Mouse (Mus musculus) adrenal gland, adult 2 months (tissue): ENCODE measurements around the gene Ppfibp2. TPM values are rescaled to one million over a fixed set of nuclear protein-coding genes. Genes with fewer than 3 reads are reported as not detected.

Source experiments
- DNase-seq: peaks from one replicate; pipeline ENCODE4 v3.0.0; 2021
- polyA plus RNA-seq: library from polyadenylated mRNA; depleted of rRNA; stranded (reverse); fragments of >200 nt; gene quantifications from 2 replicates; pipeline ENCODE4 v1.2.3, GENCODE M21; 2012
- total RNA-seq, 2 experiments: library from RNA; stranded (reverse); gene quantifications; 2 replicates each; pipeline ENCODE4 v1.2.3; 2021

Ppfibp2 gene
- total and polyA plus RNA-seq, 3 experiments = 2.2 to 7.5 (median 3.5) TPM

DNA sequence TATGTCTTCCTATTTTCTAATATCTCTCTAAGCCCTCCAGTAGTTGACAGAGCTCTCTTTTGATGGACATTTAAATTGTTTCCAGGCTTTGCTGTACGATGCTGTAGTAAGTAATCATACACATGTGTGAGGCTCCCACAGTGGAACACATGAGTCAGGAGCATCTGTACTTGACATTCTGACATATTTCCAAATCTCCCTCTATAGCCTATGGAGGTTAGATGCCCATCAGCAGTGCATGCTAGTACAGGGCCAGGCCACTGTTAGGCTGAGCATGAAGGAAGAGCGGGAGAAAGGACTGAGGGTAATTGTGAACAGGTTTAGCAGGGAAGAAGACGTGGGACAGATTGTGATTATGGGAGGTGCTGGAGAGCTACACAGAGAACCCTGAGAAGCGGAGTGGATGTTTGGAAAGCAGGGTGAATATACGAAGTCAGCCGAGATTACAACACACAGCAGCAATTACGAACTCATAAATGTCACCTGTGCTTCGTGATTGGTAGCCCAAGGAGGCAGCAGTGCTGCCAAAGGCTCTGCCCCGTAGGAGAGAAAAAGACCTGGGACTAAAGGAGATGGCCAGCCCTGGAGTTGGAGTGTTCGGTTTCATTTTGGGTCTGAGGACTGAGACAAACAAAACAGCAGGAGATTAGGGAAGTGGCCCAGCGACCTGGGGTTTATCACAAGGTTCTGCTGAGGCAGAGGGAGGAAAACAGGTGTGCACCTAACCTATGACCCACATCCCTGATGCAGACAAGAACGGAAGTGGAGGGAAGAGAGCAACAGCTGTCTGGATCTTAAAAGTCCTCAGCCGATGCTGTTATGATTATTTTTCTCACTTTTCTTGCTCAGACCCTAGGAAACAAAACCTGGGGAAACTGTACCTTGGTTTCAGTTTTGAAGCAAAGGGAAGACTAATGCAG is 107.7 kb downstream of the Ppfibp2 start:
- no peak for DNase-seq

DNA sequence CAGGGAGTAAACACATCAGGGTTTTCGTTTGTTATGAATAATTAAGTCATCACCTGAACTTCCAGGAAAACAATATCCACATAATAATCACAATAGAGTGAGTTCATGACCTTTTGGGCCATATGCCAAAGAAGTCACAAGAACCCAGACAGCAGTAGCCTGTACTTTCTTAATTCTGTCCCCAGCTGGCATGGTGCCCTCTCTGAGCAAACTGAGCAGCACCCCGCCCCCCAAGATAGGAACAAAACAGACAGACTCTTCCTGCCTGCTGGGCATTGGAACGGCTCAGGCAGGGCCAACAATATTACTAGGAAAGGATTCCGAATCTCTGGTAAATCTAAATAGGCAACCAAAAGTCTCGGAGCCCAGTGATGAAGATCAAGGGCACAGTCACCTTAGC is 110.9 kb downstream of the Ppfibp2 start:
- DNase-seq = peak; percentile 22

DNA sequence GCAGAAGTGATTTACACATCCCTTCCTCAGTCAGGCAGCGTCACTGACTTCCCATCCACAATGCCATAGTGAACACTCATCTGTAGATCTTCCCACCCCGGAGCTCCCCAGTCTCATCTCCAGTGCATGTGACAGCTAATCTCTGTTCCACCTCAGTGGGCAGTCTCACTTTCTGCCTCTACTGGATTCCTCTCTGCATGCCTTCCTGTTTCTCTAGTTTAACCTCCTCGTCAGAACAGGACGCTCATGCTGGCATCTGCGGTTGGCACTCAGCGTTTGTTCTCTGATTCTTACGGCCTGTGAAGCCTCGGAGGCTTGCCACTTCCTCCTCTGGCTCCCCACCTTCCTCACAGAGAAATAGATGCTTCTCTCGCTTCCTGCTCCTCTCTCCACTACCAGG is 112.6 kb downstream of the Ppfibp2 start:
- DNase-seq = no peak

DNA sequence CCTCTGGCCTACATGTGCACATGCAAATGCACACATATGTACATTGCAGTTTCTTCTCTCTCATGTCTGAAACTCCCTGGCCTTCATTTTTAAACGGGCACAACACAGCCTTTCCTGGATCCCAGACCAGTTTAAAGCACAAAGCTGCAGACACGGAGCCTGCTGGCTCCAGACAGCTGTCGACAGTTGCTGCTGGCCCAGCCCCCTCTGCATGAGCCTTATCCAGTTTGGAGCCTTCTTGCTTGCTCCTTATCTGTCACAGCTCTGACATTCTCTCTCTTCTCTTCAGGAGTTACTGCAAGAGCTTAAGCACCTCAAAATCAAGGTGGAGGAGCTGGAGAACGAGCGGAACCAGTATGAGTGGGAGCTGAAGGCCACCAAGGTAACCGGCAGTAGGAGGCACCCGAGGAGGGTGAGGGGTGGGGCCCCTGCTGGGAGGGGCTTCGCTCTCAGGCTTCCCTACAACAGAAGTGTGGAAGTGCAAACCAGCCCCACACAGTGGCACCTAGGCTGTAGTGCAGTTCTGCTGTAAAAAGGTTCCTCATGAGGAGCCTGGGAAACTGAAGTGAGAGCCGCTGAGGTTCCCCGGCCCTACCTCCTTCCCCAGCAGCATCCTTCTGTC is 113.6 kb downstream of the Ppfibp2 start:
- peak; percentile 74 for DNase-seq

DNA sequence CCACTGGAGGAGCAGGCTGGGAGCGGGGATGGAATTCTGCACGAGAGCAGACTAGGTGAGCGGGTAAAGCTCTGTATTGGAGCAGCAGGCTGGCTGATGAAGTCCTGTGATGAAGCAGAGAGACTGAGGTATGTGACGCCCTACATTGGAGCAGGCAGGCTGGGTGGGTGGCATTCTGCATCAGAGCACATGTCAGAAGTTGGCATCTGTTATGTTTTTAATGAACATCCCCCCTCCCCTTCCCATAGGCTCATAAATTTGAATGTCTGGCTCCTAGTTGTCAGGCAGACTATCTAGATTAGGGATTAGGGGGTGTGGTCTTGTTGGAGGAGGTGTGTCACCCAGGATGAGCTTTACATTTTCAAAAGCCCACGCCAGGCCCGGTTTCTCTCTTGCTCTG is 117.7 kb downstream of the Ppfibp2 start:
- no peak for DNase-seq

DNA sequence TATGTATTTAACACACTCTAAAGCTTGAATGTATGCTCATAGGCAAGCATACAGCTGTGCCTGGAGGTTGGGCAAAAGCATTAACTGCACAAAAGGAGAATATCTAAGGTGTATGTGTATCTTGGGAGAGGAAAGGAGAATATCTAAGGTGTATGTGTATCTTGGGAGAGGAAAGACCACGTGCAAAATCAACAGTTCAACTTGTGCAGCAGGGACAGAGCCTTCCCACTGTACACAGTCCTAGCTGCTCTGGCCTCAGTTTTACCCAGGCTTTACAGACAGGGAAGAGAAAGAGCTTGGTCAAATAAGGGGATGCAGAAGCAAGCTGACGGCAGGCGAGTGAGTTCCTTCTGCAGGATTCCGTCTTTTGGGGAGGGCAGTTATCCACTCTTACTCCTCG is 119.1 kb downstream of the Ppfibp2 start:
- DNase-seq = no peak

DNA sequence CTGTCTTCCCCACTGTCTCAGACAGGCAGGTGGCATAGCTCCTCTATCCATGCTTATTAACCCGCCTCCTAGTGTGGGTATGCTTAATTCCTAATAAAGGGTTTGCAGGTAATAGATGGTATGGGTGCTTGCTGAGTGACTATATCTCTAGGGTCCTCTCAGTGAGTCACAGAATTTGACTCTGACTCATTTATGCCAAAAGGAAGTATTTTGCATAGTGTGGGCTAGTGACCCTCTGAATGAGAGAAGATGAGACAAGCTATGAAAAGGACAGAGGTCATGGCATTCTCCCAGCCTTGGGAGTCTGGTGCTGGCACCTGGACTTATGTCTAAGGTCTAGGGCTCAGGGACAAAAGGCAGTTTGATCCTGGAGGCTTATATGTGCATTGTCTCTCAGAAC is 125.8 kb downstream of the Ppfibp2 start:
- DNase-seq = no peak

DNA sequence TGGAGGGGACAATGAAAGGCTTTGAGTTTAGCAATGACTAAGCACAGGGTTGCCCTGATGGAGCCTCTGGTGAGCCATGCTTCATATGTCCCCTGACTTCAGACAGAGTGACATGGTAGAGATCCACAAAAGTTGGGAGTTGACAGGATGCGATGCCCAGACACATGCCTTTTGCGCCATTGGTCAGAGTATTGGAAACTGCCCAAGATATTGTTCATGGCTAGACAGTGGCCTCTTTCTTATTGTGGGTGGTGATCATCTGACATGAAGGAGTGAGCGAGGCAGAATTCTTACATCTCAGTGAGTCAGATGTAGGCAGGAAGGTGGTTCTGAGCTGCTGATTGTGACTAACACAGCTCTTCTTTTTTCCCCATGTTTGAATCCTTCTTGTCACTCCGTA is 127.5 kb downstream of the Ppfibp2 start:
- DNase-seq = no peak

DNA sequence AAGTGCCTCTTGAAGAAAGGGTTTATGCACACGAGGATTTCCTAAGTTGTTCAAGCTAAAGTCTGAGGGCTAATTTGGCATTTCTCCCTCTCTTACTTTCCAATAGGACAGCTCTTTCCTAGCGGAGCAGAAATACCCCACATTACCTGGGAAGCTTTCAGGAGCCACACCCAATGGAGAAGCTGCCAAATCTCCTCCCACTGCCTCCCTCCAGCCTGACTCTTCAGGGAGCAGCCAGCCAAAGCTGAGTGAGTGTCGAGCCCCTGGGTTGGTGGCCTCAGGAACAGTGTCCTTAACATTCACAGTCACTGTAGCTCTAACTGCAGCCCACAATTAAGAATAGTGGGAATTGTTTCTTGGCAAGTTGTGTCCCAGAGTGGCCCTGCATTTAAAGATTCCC is 132.5 kb downstream of the Ppfibp2 start:
- no peak for DNase-seq

DNA sequence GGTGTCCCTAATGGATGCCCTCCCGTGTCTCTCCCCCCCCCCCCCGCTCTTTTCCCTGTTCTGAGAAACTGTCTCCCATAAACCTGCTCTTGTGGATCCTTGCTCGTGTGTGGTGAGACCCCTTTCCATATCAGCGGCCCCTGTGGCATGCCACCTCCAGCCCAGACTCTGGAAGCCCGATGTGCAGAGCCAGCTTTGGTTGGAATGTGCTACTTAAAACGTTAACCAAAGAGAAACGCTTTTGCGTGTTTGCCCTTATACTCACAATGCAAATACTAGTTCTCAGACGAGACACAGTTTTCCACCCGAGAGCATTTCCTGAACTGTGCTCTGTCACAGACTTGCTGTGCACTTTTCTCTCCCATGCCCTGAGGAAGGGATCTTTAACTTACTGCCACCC is 135.6 kb downstream of the Ppfibp2 start:
- no peak for DNase-seq

DNA sequence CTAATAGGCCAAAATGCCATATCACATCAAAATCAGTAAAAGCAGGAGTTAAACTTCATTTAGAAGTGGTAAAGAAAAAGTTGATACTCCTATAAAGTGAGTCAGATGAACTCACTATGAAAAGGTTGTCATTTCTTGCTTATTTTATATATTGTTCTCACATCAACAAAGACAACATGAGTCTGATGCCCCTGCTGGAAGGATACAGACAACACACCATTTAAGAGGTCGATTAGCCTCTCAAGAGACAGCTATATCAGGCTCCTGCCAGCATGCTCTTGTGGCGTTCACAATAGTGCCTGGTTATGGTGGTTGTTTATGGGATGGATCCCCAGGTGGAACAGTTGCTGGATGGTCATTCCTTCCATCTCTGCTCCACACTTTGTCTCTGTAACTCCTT is 138.2 kb downstream of the Ppfibp2 start:
- no peak for DNase-seq

DNA sequence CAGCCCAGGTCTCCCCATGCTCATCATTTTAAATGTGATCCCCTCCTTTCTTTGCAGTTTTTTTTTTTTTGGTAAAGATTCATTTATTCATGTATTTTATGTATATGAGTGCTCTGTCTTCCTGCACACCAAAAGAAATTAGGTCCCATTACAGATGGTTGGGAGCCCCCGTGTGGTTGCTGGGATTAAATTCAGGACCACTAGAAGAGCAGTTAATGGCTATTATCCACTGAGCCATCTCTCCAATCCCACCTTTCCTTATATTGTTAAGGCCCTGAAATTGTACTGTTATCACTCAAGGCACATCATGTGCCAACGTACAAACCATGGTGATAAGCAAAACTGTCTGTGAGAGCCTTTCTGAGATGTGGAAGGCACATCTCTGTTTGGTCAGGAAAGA is 143.7 kb downstream of the Ppfibp2 start:
- DNase-seq = no peak

DNA sequence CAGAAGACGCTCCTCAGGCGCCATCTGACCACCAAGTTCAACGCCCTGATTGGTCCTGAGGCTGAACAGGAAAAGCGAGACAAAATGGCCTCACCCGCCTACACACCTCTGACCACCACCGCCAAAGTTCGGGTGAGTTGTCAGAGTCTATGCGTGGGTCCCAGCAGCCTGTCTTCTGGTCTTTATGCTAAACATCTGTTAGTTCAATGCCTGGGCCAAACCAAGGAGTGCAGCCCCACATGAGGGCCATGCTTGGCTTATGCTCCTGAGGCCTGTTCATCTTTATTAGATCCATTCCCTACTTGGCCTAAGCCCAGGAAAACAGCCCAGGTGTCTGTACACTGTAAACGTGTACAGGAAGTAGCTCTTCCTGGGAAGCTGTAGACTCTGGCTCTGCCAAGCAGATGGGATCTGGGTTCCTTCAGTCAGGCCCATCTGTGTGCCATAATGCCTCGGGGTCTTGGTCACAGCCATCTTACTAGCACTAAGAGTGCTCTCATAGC is 148.0 kb downstream of the Ppfibp2 start:
- no peak for DNase-seq

DNA sequence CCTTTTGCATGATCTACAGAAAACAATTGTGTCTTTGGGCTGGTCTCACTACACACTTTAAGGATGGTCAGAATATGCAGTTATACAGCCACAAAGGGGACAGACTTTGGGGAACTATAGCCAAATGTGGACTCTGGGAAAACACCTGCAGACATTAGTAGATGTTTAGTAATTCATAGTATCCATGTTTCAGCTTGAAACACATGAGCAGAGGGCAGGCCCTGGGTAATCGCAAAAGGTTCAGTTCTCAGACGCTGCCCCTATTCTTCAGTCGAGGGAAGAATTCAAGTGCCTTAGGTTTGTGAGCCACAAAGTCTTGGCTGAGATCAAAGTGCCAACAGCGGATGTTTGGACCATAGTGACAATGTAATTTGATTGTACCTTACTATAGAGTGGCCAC is 149.4 kb downstream of the Ppfibp2 start:
- no peak for DNase-seq

DNA sequence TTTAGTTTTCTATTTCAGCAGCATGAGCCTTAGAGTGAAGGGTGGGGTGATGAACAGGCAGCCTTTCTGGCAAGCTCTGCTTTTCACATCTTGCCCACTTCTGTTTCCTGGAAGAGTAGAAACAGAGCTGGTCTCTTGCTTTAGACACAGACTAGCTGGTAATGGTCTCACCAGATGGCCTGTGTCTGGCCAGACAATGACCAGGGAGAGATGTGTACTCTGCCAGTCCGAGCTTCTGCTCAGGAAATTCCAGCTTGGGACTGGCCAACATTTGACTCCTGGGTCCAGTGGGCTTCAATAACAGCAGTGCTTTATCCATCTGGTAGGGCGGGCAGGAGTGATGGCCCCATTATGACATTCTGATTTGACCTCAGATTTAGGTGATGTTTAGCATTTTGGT is 150.1 kb downstream of the Ppfibp2 start:
- DNase-seq = no peak

DNA sequence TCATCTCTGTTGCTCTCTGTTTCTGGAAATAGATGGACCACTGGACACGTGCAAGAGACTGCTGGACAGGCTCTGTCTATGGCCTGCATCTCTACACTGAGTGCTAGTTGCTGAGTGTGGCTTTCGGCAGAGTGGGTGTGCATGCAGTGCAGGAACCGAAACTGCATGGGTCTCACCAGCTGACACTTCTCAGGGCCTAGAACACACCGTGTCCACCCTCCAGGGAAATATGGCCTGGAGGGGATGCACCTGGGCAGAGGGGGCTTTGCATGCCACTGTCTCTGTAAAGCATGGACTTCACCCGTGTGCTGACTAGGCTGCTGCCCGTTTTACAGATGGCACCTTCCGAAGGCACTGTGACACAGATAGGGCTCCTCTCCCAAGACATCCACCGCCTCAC is 151.0 kb downstream of the Ppfibp2 start:
- DNase-seq = no peak

DNA sequence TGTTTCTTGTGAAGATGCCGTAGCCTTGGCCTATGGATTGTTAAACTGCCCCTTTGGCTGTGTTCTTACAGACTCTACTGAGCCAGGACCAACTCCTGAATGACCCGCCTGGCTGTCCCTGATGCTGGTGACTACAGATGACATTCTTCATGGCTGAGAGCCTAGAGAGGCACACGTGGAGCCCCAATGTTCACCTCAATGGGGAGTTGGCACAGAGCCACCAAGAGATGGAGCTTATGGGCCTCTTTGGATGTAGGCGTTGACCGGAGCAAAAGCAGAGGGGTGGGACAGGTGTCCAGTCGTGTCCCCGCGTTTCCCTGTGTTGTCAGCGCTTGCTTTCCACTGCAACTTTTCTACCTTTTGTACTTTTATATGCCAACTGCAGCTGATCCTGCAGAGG is 152.5 kb downstream of the Ppfibp2 start:
- no peak for DNase-seq

DNA sequence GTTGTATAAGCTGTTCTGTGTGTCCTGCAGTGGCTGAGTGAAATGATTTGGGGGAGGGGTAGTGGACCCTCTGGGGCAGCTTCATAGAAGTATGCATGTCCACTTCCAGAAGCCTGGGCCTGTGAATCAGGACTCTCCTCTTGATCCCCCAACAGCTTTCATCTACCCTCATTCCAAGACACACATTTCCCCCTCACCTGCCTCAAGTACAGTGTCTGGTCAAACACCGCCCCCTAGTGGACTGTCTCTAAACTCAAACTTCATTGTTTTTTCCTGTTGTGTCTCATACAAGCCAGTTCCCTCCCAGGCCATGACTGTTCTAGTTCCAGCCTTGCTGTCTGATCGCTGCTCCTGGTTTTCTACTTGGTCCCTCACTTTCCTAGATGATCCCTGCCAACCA is 152.9 kb downstream of the Ppfibp2 start:
- DNase-seq = peak; percentile 31

DNA sequence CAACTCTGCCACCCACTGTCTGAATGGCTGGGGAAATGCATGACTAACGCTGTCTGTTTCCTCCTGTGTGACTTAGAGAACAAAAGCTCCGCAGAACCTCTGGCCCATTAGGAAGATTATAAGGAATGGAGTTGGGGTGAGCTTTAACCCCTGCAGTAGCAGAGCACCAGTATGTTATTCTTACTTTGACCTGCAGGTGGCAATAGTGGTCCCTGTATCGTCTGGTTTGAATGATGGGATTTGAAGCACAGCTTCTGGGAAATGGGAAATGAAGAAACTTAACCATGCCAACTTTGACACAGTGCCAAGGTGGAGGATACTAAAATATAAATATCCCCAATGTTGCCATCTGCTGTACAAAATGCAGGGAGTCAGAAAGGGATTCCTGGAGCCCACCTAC is 154.3 kb downstream of the Ppfibp2 start:
- DNase-seq = no peak

DNA sequence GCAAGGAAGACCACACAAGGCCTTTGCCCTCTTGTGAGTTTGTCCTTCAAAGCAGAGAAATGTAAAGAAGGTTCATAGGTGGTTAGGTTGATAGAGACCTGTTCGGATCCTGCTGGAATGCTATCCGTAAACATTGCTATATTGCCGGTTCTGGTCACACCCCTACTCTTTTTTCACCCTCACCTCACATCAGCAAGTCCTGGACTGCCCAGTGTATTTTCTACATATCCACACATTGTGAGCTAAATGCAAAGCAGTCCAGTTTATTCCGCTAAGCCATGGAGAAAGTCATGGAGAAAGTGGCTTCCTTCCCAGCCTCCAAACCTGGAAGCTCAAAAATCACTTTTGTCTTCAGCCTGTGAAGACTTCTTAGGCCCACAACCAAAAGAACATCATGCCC is 154.7 kb downstream of the Ppfibp2 start:
- no peak for DNase-seq

DNA sequence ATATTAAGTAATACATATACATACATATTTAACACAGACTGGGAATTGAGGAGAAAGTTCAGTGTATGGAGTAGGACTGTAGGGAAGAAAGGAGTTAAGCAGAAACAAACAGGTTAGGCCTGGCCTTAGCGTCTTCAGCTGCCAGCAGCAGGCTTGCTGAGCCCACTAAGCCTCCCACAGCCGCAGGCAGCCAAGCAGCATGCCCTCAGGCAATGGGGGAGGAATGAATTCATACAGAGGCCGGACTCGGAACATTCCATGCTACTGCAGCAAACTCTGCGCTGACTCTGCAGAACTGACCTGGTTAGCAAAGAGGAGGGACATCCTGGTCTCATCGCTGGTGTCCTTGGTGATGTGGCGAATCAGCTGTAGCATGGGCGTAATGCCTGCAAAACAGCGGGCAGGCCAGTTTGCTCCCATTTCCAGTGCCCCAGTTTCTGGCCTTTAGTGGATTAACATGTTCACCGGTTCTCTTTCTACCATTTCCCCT is 157.1 kb downstream of the Ppfibp2 start:
- DNase-seq = no peak

DNA sequence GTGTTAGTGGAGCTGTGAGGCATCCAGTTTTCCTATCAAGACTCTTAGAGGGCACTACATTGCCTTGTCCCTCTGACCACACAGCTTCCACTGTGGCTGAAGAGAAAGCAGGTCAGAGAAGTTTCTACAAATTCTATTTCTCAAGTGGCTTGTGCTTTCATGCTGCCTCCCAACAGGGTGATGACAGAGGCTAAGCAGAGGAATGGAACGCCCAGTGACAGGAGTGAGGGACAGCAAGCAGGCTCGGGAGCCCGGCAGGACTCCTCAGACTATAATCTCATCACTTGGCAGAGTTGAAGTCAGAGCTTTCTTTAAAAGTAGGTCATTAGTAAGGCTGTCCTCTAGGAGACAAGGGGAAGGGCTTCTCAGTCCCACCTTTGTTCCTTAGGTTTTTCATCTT is 160.9 kb downstream of the Ppfibp2 start:
- DNase-seq = no peak

DNA sequence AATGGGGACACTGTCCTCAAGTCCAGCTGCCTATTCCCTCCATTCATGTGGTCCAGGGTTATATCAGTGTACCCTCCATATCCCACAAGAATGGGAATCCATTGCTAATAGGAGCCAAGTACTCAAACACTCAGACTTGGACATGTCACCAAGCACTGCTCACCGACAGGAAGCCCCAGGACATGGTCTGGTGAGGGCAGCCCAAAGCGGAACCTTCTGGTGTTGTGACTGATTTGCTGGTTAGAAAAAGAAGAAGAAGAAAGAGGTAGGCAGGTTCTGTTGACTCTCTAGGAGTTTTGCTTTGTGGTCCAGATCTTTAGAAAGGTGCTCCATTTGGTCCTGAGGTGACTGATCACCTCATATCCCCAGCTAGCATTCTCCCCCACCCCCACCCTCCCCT is 161.7 kb downstream of the Ppfibp2 start:
- no peak for DNase-seq
